Mouse (Mus musculus) stomach, embryonic 14.5 days (tissue): ENCODE measurements around the gene Tmem63c. TPM values are rescaled to one million over a fixed set of nuclear protein-coding genes. Genes with fewer than 3 reads are reported as not detected.

ENCODE experiments used
- ATAC-seq: fragments of 200-750 bp; cut with Nextera tagmentation; 2 replicates; pipeline ENCODE4 v1.8.0; 2017; ENCODE audit warnings: low read depth, moderate TSS enrichment; ENCODE audit not compliant: insufficient number of reproducible peaks, insufficient read depth, low FRiP score
- H3K27ac ChIP-seq: fragments of 300-500 bp; sonication (generic); 2 replicates; pipeline ENCODE4 v1.5.1; 2014; ENCODE audit warnings: mild to moderate bottlenecking, low read length, moderate library complexity, mixed read lengths
- H3K27me3 ChIP-seq: fragments of 300-500 bp; sonication (generic); 2 replicates; pipeline ENCODE4 v1.6.1; 2014; ENCODE audit warnings: low read length, control low read depth, mixed read lengths; ENCODE audit not compliant: control insufficient read depth, insufficient read depth
- H3K36me3 ChIP-seq: fragments of 300-500 bp; sonication (generic); 2 replicates; pipeline ENCODE4 v1.6.1; 2014; ENCODE audit warnings: mild to moderate bottlenecking, control low read depth, low read length, moderate library complexity, mixed read lengths; ENCODE audit not compliant: control insufficient read depth, insufficient read depth
- H3K4me1 ChIP-seq: fragments of 300-500 bp; sonication (generic); 2 replicates; pipeline ENCODE4 v1.6.1; 2014; ENCODE audit warnings: low read length, control low read depth, mixed read lengths; ENCODE audit not compliant: control insufficient read depth, insufficient read depth
- H3K4me2 ChIP-seq: fragments of 300-500 bp; sonication (generic); replicated peaks from 2 replicates; pipeline ENCODE4 v1.6.1; 2014; ENCODE audit warnings: low read depth, low read length, control low read depth
- H3K4me3 ChIP-seq: fragments of 300-500 bp; sonication (generic); 2 replicates; pipeline ENCODE4 v1.5.1; 2014; ENCODE audit warnings: low read depth, low read length, control low read depth
- H3K9ac ChIP-seq: fragments of 300-500 bp; sonication (generic); replicated peaks from 2 replicates; pipeline ENCODE4 v1.6.1; 2014; ENCODE audit warnings: low read depth, mild to moderate bottlenecking, control low read depth, low read length, moderate library complexity, mixed read lengths
- H3K9me3 ChIP-seq: fragments of 300-500 bp; sonication (generic); 2 replicates; pipeline ENCODE4 v1.6.1; 2016; ENCODE audit warnings: low read depth, low read length, control low read depth; ENCODE audit not compliant: control insufficient read depth
- WGBS: fragments of 180-500 bp; shearing (Covaris S2); extraction: QIAGEN DNeasy Blood & Tissue Kit; methylation state at CpG from one replicate; pipeline ENCODE4 v1.1.7; 2014; 5-methylcytosine and 5-hydroxymethylcytosine counted together
- polyA plus RNA-seq: library from polyadenylated mRNA; unstranded; fragments of >200 nt; fragmentation: Nextera tagmentation; extraction: Ambion mirVana; gene quantifications from 2 replicates; pipeline ENCODE4 v1.2.1, GENCODE M21; 2014

Tmem63c gene
- polyA plus RNA-seq, 1 experiment from 2014 or later, result 0.77 TPM

DNA sequence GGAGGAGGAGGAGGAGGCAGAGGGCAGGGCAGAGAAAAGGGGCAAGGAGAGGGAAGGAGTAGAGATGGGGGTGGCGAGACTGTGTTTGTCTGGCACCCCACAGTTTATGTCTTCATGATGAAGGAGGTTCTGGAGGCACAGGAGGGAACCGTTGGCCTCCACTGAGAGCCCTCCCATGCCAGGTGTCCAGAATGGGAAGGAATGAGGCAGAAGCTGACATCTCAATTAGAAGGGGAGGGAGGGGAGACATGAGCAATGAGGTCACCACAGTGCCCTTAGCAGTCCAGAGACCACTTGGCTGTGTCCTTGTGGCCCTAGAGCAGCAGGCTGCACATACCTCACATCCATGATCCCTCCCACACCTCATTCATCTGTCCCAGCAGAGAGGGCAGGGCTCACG lies 26.4 kb upstream of the Tmem63c start:
- no peaks in the 10 kb centered on the region for H3K36me3 ChIP-seq
- 0 out of 2 replicates have a peak, but pooled peaks cover 1% of the 10 kb centered on the region for H3K4me1 ChIP-seq
- no peak overlapping the region for H3K4me2 ChIP-seq
- ATAC-seq, result no peak
- peaks cover 16% of the 10 kb centered on the region for H3K27me3 ChIP-seq
- H3K27ac ChIP-seq, result no peak overlapping the region
- H3K9me3 ChIP-seq, result no peaks in the 10 kb centered on the region
- WGBS, result 50% methylated on average over 3 of the region's 3 CpGs
- H3K9ac ChIP-seq, result no peak overlapping the region
- no peak overlapping the region for H3K4me3 ChIP-seq

DNA sequence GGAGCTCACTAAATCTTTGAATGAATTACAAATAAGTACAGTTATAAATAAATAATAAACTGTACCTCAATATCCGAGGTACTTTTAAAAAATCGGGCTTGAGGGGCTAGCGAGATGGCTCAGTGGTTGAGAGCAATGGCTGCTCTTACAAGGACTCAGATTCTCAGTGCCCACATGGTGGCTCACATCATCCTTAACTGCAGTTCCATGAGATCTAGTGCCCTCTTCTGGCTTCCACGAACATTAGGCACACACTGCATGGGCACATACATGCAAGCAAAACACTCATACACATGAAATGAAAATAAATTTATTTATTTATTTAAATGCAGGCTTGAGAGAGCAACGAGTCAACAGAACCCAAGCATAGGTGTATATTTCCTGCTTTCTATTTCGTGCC lies 25.2 kb upstream of the Tmem63c start:
- WGBS, result 73% methylated on average over 6 of the region's 6 CpGs
- no peak overlapping the region for H3K27ac ChIP-seq
- no peak overlapping the region for H3K4me2 ChIP-seq
- no peaks in the 10 kb centered on the region for H3K9me3 ChIP-seq
- H3K9ac ChIP-seq, result no peak overlapping the region
- H3K4me1 ChIP-seq, result no peaks in the 10 kb centered on the region
- H3K27me3 ChIP-seq, result peaks cover 5% of the 10 kb centered on the region; the same call in 1 of the 2 replicates
- no peak for ATAC-seq
- no peaks in the 10 kb centered on the region for H3K36me3 ChIP-seq
- H3K4me3 ChIP-seq, result no peak overlapping the region

DNA sequence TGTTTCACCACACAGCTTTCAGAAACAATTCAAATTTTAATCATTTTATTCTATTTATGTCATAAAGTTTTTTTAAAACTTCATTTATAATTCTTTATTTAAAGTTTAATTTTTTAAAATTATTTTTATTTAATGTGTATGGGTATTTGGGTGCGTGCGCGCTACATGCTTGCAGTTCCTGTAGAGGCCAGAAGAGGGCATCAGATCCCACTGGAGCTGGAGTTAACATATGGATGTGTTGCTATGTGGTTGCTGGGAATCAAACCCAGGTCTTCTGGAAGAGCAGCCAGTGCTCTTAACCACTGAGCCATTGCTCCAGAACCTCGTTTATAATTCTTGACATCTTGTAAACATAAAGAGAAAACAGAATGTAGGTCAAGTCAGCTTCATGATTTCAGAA lies 22.4 kb upstream of the Tmem63c start:
- Histone ChIP-seq H3K27me3 (no peaks in the 10 kb centered on the region), H3K4me3 (no peak overlapping the region), H3K9me3 (no peaks in the 10 kb centered on the region), H3K36me3 (no peaks in the 10 kb centered on the region), H3K9ac (no peak overlapping the region), H3K4me2 (no peak overlapping the region), H3K4me1 (no peaks in the 10 kb centered on the region), H3K27ac (no peak overlapping the region)
- WGBS, result 81% methylated on average over 4 of the region's 4 CpGs
- no peak for ATAC-seq

DNA sequence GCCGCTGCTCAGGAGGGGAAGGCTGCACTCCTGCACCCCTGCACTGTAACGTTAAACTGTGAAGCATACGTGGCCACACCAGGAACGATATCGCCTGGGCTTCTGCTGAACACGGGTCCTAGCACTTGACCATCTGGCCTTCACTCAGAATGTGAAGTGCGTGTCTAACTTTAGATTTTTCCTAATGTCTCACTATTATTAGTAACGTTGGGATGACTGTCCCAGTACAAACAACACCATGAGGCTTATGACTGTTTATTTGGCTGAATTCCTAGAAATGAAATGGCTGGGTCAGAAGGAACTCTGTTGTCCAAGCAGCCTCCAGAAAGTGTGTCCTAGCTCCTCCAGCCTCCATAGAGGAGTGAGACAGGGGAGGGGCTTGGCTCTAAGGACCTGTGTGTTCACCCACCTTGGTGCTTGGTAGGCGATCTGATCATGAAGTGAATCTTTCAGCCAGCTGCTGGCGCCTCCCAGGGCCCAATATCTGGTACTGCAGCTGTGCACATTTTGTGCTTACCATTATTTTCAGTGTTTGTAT lies 21.8 kb upstream of the Tmem63c start:
- no peak for ATAC-seq
- Histone ChIP-seq H3K9me3 (no peaks in the 10 kb centered on the region), H3K27ac (no peak overlapping the region), H3K9ac (no peak overlapping the region), H3K27me3 (no peaks in the 10 kb centered on the region), H3K4me3 (no peak overlapping the region), H3K36me3 (no peaks in the 10 kb centered on the region), H3K4me1 (no peaks in the 10 kb centered on the region), H3K4me2 (no peak overlapping the region)
- 62% methylated on average over 10 of the region's 10 CpGs for WGBS

DNA sequence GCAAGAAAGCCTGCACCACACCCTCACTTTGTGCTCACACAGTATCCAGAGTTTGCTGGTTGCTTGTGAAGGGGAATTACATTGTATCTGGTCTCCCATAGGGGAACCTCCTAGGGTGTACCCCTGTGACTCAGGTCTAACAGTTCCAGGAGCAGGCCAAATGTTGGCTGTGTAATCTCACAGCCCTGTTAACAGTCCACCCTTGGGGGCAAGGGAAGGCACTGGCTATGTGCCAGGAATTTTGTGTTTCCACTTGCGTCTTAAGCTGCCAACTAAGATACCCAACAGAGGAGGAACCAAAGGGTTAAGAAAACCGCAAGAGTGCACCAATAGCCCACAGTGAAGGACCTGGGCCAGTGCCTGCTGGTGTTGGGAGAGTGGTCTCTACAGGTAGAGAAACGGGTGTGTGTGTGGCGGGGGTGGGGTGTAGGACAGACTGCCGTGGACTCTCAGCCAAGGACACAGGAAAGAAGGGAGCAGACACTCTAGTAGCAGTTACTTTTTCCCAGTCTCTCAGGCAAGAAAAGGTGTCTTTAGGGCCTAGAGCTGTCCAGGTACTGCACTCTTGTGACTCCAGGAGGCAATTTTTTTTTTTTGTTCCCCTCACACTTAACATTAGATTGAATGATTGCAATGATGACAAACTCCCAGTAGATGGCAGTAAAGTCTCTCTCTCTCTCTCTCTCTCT lies 20.8 kb upstream of the Tmem63c start:
- no peaks in the 10 kb centered on the region for H3K9me3 ChIP-seq
- no peak overlapping the region for H3K4me3 ChIP-seq
- H3K36me3 ChIP-seq, result no peaks in the 10 kb centered on the region
- H3K4me1 ChIP-seq, result no peaks in the 10 kb centered on the region
- no peak overlapping the region for H3K27ac ChIP-seq
- WGBS, result 48% methylated on average over 5 of the region's 5 CpGs
- H3K4me2 ChIP-seq, result no peak overlapping the region
- no peak overlapping the region for H3K9ac ChIP-seq
- no peaks in the 10 kb centered on the region for H3K27me3 ChIP-seq
- ATAC-seq, result no peak

DNA sequence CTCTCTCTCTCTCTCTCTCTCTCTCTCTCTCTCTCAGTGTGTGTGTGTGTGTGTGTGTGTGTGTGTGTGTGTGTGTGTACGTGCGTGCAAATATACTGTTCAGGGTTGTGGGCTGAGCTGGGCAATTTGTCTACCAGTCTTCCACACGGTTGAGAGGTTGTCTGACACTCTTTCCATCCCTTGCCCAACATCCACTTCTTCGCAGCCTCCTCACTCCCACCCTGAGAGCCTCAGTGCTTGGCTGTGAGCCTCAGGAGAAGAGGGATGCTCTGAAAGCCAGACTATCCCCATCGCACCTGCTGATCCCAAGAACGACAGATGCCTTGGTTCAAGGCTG lies 20.3 kb upstream of the Tmem63c start:
- Histone ChIP-seq H3K9ac (no peak overlapping the region), H3K4me3 (no peak overlapping the region), H3K4me1 (no peaks in the 10 kb centered on the region), H3K4me2 (no peak overlapping the region), H3K9me3 (no peaks in the 10 kb centered on the region), H3K36me3 (no peaks in the 10 kb centered on the region), H3K27ac (no peak overlapping the region), H3K27me3 (no peaks in the 10 kb centered on the region)
- 42% methylated on average over 6 of the region's 6 CpGs for WGBS
- no peak for ATAC-seq

DNA sequence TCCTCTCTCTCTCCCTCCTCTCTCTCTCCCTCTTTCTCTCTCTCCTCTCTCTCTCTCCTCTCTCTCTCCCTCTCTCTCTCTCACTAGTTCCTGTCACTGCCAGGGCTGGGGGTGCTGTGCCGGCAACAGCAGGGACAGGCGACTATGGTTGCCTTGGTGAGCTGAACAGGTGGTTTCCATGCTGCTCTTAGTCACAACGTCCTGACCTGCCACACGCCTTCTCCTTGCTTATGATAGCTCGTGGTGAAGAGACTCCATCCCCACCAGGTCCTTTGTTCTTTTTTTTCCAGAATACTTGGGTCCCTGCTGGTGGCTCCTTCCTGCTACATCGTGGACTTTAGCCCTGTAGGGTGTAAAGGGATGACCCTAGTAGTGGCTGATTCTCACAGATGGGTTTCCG lies 18.9 kb upstream of the Tmem63c start:
- H3K4me3 ChIP-seq, result no peak overlapping the region
- no peak overlapping the region for H3K27ac ChIP-seq
- no peak overlapping the region for H3K4me2 ChIP-seq
- H3K9ac ChIP-seq, result no peak overlapping the region
- H3K27me3 ChIP-seq, result no peaks in the 10 kb centered on the region
- no peaks in the 10 kb centered on the region for H3K9me3 ChIP-seq
- 52% methylated on average over 7 of the region's 7 CpGs for WGBS
- no peaks in the 10 kb centered on the region for H3K36me3 ChIP-seq
- no peak for ATAC-seq
- no peaks in the 10 kb centered on the region for H3K4me1 ChIP-seq

DNA sequence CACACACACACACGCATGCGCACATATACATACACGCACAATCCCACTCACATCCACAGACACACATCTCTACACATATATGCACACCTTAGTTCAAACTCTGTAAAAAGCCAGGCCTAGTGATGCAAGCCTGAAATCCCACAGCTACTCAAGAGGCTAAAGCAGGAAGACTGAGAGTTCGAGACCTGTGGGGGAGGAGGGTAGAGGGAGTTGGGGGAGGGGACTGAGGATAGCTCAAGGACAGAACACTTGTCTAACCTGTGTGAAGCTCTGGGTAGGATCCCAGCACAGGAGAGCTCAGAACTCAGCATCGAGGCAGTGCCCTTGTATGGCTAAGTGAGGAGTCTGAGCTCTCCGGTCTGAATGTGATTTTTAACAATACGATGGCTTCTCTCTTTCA lies 18.3 kb upstream of the Tmem63c start:
- WGBS, result 70% methylated on average over 7 of the region's 7 CpGs
- H3K36me3 ChIP-seq, result no peaks in the 10 kb centered on the region
- no peaks in the 10 kb centered on the region for H3K9me3 ChIP-seq
- no peaks in the 10 kb centered on the region for H3K27me3 ChIP-seq
- H3K4me2 ChIP-seq, result no peak overlapping the region
- H3K4me3 ChIP-seq, result no peak overlapping the region
- no peaks in the 10 kb centered on the region for H3K4me1 ChIP-seq
- H3K27ac ChIP-seq, result no peak overlapping the region
- H3K9ac ChIP-seq, result no peak overlapping the region
- ATAC-seq, result no peak

DNA sequence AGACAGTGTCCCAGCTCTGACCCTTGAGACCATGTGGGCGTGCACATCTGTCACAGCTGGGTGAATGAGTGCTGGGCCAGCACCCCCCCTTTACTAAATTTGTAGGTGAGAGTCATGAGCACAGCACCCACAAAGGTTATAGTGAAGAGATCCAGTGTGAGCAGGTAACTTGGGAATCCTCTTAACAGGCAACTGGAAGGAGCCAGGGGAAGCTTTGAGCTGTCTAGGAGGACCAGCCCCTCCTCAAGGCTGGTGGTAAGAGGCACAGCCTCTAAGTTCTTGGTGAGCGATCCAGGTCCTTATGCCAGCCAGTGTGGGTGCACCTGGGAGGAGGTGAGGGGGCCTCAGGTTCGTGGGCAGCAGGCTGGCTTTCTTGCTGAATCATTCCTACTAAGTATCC lies 17.5 kb upstream of the Tmem63c start:
- no peaks in the 10 kb centered on the region for H3K9me3 ChIP-seq
- H3K4me2 ChIP-seq, result no peak overlapping the region
- no peak for ATAC-seq
- no peaks in the 10 kb centered on the region for H3K27me3 ChIP-seq
- no peaks in the 10 kb centered on the region for H3K36me3 ChIP-seq
- no peak overlapping the region for H3K27ac ChIP-seq
- H3K4me1 ChIP-seq, result no peaks in the 10 kb centered on the region
- 53% methylated on average over 3 of the region's 3 CpGs for WGBS
- no peak overlapping the region for H3K4me3 ChIP-seq
- no peak overlapping the region for H3K9ac ChIP-seq
